Mouse (Mus musculus) lung, embryonic 15.5 days (tissue): ENCODE measurements around the gene Tspan14. TPM values are rescaled to one million over a fixed set of nuclear protein-coding genes. Genes with fewer than 3 reads are reported as not detected.

Experiments used
- ATAC-seq: fragments of 200-750 bp; cut with Nextera tagmentation; 2 replicates; pipeline ENCODE4 v1.8.0; 2017; ENCODE audit warnings: moderate number of reproducible peaks, borderline replicate concordance; ENCODE audit not compliant: low FRiP score, low TSS enrichment; ENCODE audit errors: extremely low read depth
- H3K27ac ChIP-seq: fragments of 300-500 bp; sonication (generic); 2 replicates; pipeline ENCODE4 v1.5.1; 2015; ENCODE audit warnings: moderate library complexity, mild to moderate bottlenecking, inconsistent platforms
- H3K27me3 ChIP-seq: fragments of 300-500 bp; sonication (generic); 2 replicates; pipeline ENCODE4 v1.6.1; 2015; ENCODE audit warnings: inconsistent platforms
- H3K36me3 ChIP-seq: fragments of 300-500 bp; sonication (generic); 2 replicates; pipeline ENCODE4 v1.6.1; 2015; ENCODE audit warnings: inconsistent platforms
- H3K4me1 ChIP-seq: fragments of 300-500 bp; sonication (generic); 2 replicates; pipeline ENCODE4 v1.6.1; 2015; ENCODE audit warnings: inconsistent platforms
- H3K4me2 ChIP-seq: fragments of 300-500 bp; sonication (generic); 2 replicates; pipeline ENCODE4 v1.6.1; 2015; ENCODE audit warnings: inconsistent platforms, mild to moderate bottlenecking, moderate library complexity
- H3K4me3 ChIP-seq: fragments of 300-500 bp; sonication (generic); 2 replicates; pipeline ENCODE4 v1.5.1; 2015; ENCODE audit warnings: mild to moderate bottlenecking, inconsistent platforms
- H3K9ac ChIP-seq: fragments of 300-500 bp; sonication (generic); 2 replicates; pipeline ENCODE4 v1.6.1; 2015; ENCODE audit warnings: inconsistent platforms
- H3K9me3 ChIP-seq: fragments of 300-500 bp; sonication (generic); 2 replicates; pipeline ENCODE4 v1.6.1; 2016; ENCODE audit warnings: inconsistent platforms
- WGBS: fragments of 180-500 bp; shearing (Covaris S2); methylation state at CpG from one replicate; pipeline ENCODE4 v1.1.7; 2015; 5-methylcytosine and 5-hydroxymethylcytosine counted together
- polyA plus RNA-seq: library from polyadenylated mRNA; unstranded; fragments of >200 nt; fragmentation: Nextera tagmentation; extraction: Ambion mirVana; gene quantifications from 2 replicates; pipeline ENCODE4 v1.2.1, GENCODE M21; 2015

Gene Tspan14
- polyA plus RNA-seq, 1 experiment from 2014 or later, result 101 TPM

DNA sequence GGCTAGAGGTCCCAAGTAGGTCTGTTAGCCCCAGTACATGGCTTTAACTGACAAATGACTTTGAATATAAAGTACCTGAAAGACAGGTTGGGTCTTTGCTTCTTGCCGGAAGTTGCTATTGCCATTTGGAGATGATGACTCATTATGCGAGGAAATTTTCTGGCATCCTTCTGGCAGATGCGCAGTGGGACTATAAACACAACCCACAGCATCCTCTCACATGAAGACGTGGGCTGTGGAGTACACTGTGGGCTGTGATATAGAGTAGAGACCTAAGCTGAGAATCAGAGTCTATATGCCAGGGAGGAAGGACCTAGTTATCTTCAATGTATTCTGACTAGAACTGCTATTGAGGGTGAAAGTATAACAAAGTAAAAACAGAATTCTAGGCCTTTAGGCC lies 75.1 kb downstream of the Tspan14 start:
- WGBS, result 84% methylated on average over 4 of the region's 4 CpGs
- Histone ChIP-seq H3K27ac (no peak overlapping the region), H3K4me1 (peaks cover 11% of the 10 kb centered on the region; the same call in 1 of the 2 replicates), H3K4me2 (no peak overlapping the region), H3K27me3 (no peaks in the 10 kb centered on the region), H3K4me3 (no peak overlapping the region), H3K9me3 (no peaks in the 10 kb centered on the region), H3K9ac (no peak overlapping the region), H3K36me3 (no peaks in the 10 kb centered on the region)
- no peak for ATAC-seq

- H3K27me3 ChIP-seq, result no peaks in the 10 kb centered on the region
- H3K9ac ChIP-seq, result no peak overlapping the region
- no peak overlapping the region for H3K4me2 ChIP-seq
- 60% methylated on average over 4 of the region's 4 CpGs for WGBS
- peaks cover 8% of the 10 kb centered on the region; the same call in 1 of the 2 replicates for H3K4me1 ChIP-seq
- no peak overlapping the region for H3K27ac ChIP-seq
- ATAC-seq, result no peak
- H3K4me3 ChIP-seq, result no peak overlapping the region
- H3K9me3 ChIP-seq, result no peaks in the 10 kb centered on the region
- no peaks in the 10 kb centered on the region for H3K36me3 ChIP-seq
Measured at GRCm38 (mm10) chr14:40889704-40890103, 76.9 kb downstream of the Tspan14 start.

- no peaks in the 10 kb centered on the region for H3K27me3 ChIP-seq
- H3K27ac ChIP-seq, result no peak overlapping the region
- ATAC-seq, result no peak; the same call in 1 of the 2 replicates
- H3K9ac ChIP-seq, result no peak overlapping the region
- H3K36me3 ChIP-seq, result no peaks in the 10 kb centered on the region
- H3K4me2 ChIP-seq, result no peak overlapping the region
- 50% methylated on average over 2 of the region's 2 CpGs for WGBS
- H3K4me3 ChIP-seq, result no peak overlapping the region
- no peaks in the 10 kb centered on the region for H3K9me3 ChIP-seq
- H3K4me1 ChIP-seq, result 0 out of 2 replicates have a peak, but pooled peaks cover 8% of the 10 kb centered on the region
Measured at GRCm38 (mm10) chr14:40889181-40889580, 77.4 kb downstream of the Tspan14 start.

DNA sequence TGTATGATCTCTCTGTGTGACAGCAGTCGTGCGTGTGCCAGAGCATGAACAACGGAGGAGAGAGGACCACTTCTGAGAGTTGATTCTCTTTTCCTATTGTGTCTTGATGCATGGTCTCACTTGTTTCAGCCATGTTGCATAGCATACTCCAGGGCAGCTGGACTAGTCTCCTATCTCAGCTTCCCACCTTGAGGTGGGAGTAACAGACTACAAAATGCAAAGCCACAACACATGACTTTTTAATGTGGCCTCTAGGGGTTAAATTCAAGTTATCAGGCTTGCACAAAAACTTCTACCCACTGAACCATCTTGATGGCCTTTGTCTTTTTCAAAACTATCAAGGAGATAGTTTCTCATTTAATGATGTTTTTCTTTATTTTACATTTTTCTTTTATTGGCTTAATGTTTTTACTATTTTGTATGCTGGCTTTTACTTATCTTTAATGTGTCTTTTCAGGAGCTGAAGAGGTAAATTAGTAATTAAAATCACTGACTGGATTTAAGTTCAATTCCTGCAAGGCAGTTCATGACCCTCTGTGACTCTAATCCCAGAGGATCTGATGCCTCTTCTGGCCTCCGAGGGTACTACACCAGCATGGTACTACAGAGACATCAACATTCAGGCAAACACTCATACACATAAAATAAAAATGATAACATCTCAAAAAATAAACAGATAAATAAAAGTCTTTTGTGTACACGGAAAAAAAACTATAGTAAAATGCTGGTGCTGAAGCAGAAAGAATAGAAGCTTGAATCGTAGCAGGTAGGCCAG lies 80.0 kb downstream of the Tspan14 start:
- 74% methylated on average over 6 of the region's 6 CpGs for WGBS
- no peak overlapping the region for H3K27ac ChIP-seq

GRCm38 (mm10) chr14:40885752-40886151 lies 80.9 kb downstream of the Tspan14 start:
- Histone ChIP-seq H3K36me3 (no peaks in the 10 kb centered on the region), H3K27ac (peak overlapping the region; percentile 65), H3K4me1 (0 out of 2 replicates have a peak, but pooled peaks cover 5% of the 10 kb centered on the region), H3K9ac (no peak overlapping the region), H3K4me2 (peak overlapping the region; percentile 17; the same call in 1 of the 2 replicates), H3K4me3 (no peak overlapping the region), H3K27me3 (no peaks in the 10 kb centered on the region), H3K9me3 (no peaks in the 10 kb centered on the region)
- WGBS, result 15% methylated on average over 1 of the region's 1 CpGs
- ATAC-seq, result peak; percentile 13; the same call in 1 of the 2 replicates

More for the DNA sequence above, 80.0 kb downstream of the Tspan14 start:
- 0 out of 2 replicates have a peak, but pooled peaks cover 5% of the 10 kb centered on the region for H3K4me1 ChIP-seq
- H3K4me3 ChIP-seq, result no peak overlapping the region
- no peaks in the 10 kb centered on the region for H3K27me3 ChIP-seq
- H3K4me2 ChIP-seq, result no peak overlapping the region
- H3K9me3 ChIP-seq, result no peaks in the 10 kb centered on the region
- H3K9ac ChIP-seq, result no peak overlapping the region
- no peaks in the 10 kb centered on the region for H3K36me3 ChIP-seq
- ATAC-seq, result no peak

DNA sequence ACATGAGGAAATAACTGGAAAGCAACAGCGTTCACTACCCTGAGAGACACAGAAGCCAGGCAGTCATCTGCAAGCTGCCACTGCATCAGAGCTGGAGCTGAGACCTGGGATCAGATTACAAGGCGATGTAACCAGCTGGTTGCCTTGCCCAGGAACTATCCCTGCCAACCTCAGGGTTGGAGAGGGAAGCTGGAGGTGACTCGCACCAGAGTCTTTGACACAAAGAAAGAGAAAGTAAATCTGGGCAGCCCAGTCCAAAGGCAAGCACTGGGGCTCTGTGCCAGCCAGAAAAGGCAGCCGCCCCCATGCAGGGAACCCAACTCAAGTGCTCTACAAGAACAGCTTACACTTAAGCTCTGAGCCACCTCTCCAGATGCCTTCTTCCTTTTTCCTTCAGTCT lies 81.4 kb downstream of the Tspan14 start:
- Histone ChIP-seq H3K4me1 (0 out of 2 replicates have a peak, but pooled peaks cover 5% of the 10 kb centered on the region), H3K36me3 (no peaks in the 10 kb centered on the region), H3K9ac (no peak overlapping the region), H3K4me3 (no peak overlapping the region), H3K27ac (peak overlapping the region; percentile 65), H3K4me2 (peak overlapping the region; percentile 17; the same call in 1 of the 2 replicates), H3K9me3 (no peaks in the 10 kb centered on the region), H3K27me3 (no peaks in the 10 kb centered on the region)
- ATAC-seq, result peak; percentile 79
- 6% methylated on average over 4 of the region's 4 CpGs for WGBS

DNA sequence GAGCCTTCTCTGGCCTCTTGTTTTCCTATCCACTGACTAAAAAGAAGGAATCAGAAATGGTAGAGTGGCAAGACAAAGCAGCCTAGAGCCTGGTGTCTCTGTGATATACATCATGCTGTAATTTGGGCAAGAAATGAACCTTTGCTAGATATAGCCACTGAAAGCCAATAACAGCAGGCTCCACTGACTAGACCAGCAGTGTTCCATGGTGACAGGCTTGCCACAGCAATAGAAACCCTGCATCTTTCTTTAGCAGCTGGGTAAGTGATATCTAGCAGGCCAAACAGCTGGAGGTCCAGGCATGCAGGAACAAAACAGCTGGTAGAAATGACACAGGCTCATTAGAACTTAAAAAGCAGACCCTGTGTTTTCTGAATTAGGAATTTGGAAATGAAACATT lies 92.0 kb downstream of the Tspan14 start:
- no peak for ATAC-seq
- no peaks in the 10 kb centered on the region for H3K4me1 ChIP-seq
- no peaks in the 10 kb centered on the region for H3K27me3 ChIP-seq
- H3K27ac ChIP-seq, result no peak overlapping the region
- no peak overlapping the region for H3K4me2 ChIP-seq
- no peak overlapping the region for H3K9ac ChIP-seq
- no peak overlapping the region for H3K4me3 ChIP-seq
- H3K36me3 ChIP-seq, result no peaks in the 10 kb centered on the region
- H3K9me3 ChIP-seq, result no peaks in the 10 kb centered on the region

DNA sequence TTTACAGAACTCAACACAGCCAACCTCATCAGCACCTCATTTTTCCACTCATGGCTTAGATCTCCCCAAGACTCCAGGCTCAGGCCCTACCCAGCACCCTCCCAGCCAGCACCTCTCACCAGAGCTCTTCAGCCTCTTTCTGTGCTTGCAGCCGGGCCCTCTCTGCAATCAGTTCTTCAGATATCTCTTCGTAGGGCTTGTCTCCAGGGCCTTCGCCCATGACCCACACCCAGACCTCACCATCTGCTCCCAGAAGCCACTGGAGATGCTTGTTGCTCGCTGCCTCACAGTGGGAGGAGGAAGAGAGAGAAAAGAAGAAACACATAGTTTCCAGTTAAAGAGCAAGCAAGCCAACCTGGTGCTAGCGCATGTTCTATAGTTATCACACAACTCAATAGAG lies 92.6 kb downstream of the Tspan14 start:
- H3K4me3 ChIP-seq, result no peak overlapping the region
- no peaks in the 10 kb centered on the region for H3K27me3 ChIP-seq
- no peaks in the 10 kb centered on the region for H3K9me3 ChIP-seq
- no peak overlapping the region for H3K4me2 ChIP-seq
- ATAC-seq, result no peak
- no peak overlapping the region for H3K27ac ChIP-seq
- H3K9ac ChIP-seq, result no peak overlapping the region
- H3K36me3 ChIP-seq, result no peaks in the 10 kb centered on the region
- no peaks in the 10 kb centered on the region for H3K4me1 ChIP-seq
- 79% methylated on average over 5 of the region's 5 CpGs for WGBS

DNA sequence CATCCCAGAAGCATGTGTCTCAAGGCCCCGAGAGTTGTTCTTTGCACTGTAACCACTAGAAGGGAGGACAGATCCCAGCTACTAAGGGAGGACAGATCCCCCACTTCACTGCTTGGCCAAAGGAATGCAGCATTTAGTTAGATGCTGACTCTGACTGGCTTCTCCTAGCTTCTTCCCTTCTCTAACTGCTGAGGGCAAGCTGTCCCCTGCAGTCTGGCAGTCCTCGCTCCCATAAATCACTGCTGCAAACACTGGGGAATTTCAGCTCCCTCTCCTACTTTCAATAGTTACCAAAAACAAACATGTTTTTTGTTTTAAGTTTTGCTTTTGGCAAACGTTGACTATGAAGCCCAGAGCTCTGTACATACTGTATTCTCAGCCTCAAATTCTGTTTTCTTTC lies 96.0 kb downstream of the Tspan14 start:
- H3K9me3 ChIP-seq, result no peaks in the 10 kb centered on the region
- H3K4me3 ChIP-seq, result no peak overlapping the region
- no peak overlapping the region for H3K9ac ChIP-seq
- H3K27me3 ChIP-seq, result no peaks in the 10 kb centered on the region
- no peaks in the 10 kb centered on the region for H3K4me1 ChIP-seq
- H3K4me2 ChIP-seq, result no peak overlapping the region
- no peak overlapping the region for H3K27ac ChIP-seq
- no peak for ATAC-seq
- H3K36me3 ChIP-seq, result no peaks in the 10 kb centered on the region
- 61% methylated on average over 3 of the region's 3 CpGs for WGBS

DNA sequence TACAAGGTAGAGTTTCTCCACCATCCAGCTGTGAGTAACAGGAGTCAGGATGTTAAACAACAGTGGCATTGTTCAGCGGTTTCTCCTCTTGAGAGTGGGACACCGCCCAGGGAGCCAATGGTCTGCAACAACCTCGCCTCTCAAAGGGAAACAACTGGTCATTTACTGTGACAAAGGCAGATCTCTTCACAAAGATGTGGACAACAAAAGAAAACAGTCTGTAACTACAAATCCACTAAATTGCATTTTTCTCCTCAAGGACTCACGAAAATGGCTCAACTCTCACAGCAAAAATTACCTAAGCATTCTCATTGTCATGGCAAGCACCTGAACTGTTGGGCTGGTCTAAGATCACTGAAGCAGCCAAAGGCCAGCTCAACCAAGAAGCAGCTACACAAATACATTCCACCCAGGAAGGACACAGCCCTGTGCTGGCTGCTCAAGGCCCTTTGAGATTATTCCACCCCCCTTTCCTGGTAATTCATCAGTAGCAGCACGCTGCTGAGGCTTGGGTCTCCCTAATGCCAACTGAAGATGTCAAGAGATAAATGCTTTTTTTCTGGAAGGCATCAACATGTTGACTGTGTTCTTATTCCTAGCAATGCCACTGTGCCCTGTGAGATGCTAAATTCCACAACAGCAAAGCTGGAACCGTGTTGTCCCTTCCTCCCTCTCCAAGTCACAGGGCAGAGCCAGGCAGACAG lies 101.6 kb downstream of the Tspan14 start:
- H3K4me1 ChIP-seq, result no peaks in the 10 kb centered on the region
- H3K4me3 ChIP-seq, result no peak overlapping the region
- H3K4me2 ChIP-seq, result no peak overlapping the region
- ATAC-seq, result no peak
- 58% methylated on average over 6 of the region's 6 CpGs for WGBS
- no peak overlapping the region for H3K27ac ChIP-seq
- no peaks in the 10 kb centered on the region for H3K9me3 ChIP-seq
- no peaks in the 10 kb centered on the region for H3K36me3 ChIP-seq
- H3K9ac ChIP-seq, result no peak overlapping the region
- no peaks in the 10 kb centered on the region for H3K27me3 ChIP-seq

- Histone ChIP-seq H3K27me3 (no peaks in the 10 kb centered on the region), H3K4me1 (no peaks in the 10 kb centered on the region), H3K9ac (no peak overlapping the region), H3K36me3 (no peaks in the 10 kb centered on the region), H3K9me3 (no peaks in the 10 kb centered on the region), H3K27ac (no peak overlapping the region), H3K4me3 (no peak overlapping the region), H3K4me2 (no peak overlapping the region)
- 75% methylated on average over 3 of the region's 3 CpGs for WGBS
- no peak for ATAC-seq
Measured at GRCm38 (mm10) chr14:40863659-40864058, 102.9 kb downstream of the Tspan14 start.

GRCm38 (mm10) chr14:40863022-40863421 lies 103.6 kb downstream of the Tspan14 start:
- H3K27me3 ChIP-seq, result no peaks in the 10 kb centered on the region
- H3K4me1 ChIP-seq, result no peaks in the 10 kb centered on the region
- no peaks in the 10 kb centered on the region for H3K9me3 ChIP-seq
- H3K4me3 ChIP-seq, result no peak overlapping the region
- no peak overlapping the region for H3K27ac ChIP-seq
- H3K36me3 ChIP-seq, result no peaks in the 10 kb centered on the region
- H3K9ac ChIP-seq, result no peak overlapping the region
- H3K4me2 ChIP-seq, result no peak overlapping the region
- ATAC-seq, result no peak
